Mouse (Mus musculus) ES-CJ7 (cell line): Measurements from ENCODE around the gene Olfr403.

Source experiments
- DNase-seq: peaks from one replicate; pipeline ENCODE4 v3.0.0; 2011; ENCODE audit warnings: low read depth, low spot score

Gene Olfr403

GRCm38 (mm10) chr11:74185949-74186348 lies at the start of gene Olfr403:
Gene Olfr403 (plus strand): TSS chr11:74186249.
- DNase-seq, result no peak

GRCm38 (mm10) chr11:74140001-74140400 lies 46.0 kb upstream of the Olfr403 start:
- peak; percentile 69 for DNase-seq

- DNase-seq, result no peak
Measured at GRCm38 (mm10) chr11:74145866-74146265, 40.2 kb upstream of the Olfr403 start.

GRCm38 (mm10) chr11:74153229-74153628 lies 32.8 kb upstream of the Olfr403 start, which contains the start of gene Olfr402:
Gene Olfr402 (plus strand): TSS chr11:74153529.
- DNase-seq, result no peak

GRCm38 (mm10) chr11:74168771-74169170 lies 17.3 kb upstream of the Olfr403 start:
- no peak for DNase-seq

GRCm38 (mm10) chr11:74183168-74183567 lies 2.9 kb upstream of the Olfr403 start:
- DNase-seq, result no peak

- DNase-seq, result no peak
Measured at GRCm38 (mm10) chr11:74183745-74184144, 2.3 kb upstream of the Olfr403 start.

- DNase-seq, result no peak
Measured at GRCm38 (mm10) chr11:74211279-74211678, 25.2 kb downstream of the Olfr403 start, which contains the start of gene Olfr43. Gene Olfr43 (minus strand): TSS chr11:74211379.

GRCm38 (mm10) chr11:74241201-74241600 lies 55.2 kb downstream of the Olfr403 start:
- DNase-seq, result no peak
